Mouse (Mus musculus): ENCODE measurements around the gene Psmb11. TPM values are rescaled to one million over a fixed set of nuclear protein-coding genes. Genes with fewer than 3 reads are reported as not detected.

Psmb11 gene
- polyA plus RNA-seq, 1 experiment, result 0.47 TPM

DNA sequence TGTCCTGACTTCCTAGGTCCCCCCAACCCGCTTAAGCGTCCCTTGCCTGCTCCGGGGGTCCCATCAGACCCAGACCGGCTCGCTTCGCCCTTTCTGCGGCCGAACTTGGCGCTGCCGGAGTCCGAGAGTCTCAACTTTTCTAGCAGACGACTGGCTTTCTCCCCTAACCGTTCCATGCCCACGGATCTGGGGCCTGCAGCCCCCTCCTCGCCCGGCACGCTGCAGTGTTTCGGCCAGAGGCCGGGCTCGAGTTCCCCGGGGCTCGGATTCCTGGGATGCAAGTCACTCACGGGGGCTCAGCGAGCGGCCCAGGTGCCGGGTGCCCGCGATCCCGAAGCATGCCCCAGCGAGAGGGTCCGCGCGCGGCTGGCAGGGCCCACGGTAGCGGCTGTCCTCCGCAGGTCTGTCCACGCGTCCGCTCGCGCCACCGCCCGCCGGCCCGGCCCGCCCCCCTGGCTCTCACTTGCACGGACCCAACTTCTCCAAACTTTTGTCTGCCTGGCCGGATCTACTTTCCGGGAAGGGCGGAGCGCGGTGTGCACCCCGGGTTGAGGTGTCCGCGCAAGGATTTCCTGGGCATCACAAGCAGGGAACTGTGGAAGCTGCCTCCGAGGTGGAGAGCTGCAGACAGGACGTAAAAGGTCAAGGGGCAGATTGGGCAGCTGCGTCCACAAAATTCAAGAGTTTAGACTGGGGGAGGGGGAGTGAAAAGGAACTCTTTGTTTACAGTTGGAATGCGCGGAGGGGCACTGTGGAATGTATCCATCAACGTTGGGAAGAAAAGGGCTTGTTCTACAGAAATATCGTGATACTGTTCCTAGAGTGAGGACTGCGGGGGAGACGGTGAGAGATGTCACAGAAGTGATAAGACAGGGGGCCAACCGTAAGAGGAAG, 43.9 kb upstream of the Psmb11 start, which contains the start of gene Ajuba:
Ajuba (minus strand) TSS at position 470 of the 894 bp plus-strand sequence.
- Histone ChIP-seq H3K4me3 (replicated peaks; ENCODE audit: control insufficient read depth, low read depth, low read length) (peak within 1 kb of the TSS; percentile 67), H3K27ac (ENCODE audit: control insufficient read depth, insufficient read depth, low read depth, low read length, poor library complexity) (no peak within 1 kb of the TSS; the same call in 1 of the 2 replicates), H3K4me1 (ENCODE audit: control insufficient read depth, insufficient read depth, low read length) (peaks cover 3% of the 10 kb centered on the region; the same call in 1 of the 2 replicates)
- WGBS, result under 1% methylated on average over 66 of the region's 66 CpGs
- TF ChIP-seq CTCF (IDR thresholded peaks at IDR 0.05; ENCODE audit: control insufficient read depth, insufficient read depth, low read length), result no peak
- TF ChIP-seq POLR2A (IDR thresholded peaks at IDR 0.05; ENCODE audit: borderline replicate concordance, control insufficient read depth, low read depth, low read length), result no peak

DNA sequence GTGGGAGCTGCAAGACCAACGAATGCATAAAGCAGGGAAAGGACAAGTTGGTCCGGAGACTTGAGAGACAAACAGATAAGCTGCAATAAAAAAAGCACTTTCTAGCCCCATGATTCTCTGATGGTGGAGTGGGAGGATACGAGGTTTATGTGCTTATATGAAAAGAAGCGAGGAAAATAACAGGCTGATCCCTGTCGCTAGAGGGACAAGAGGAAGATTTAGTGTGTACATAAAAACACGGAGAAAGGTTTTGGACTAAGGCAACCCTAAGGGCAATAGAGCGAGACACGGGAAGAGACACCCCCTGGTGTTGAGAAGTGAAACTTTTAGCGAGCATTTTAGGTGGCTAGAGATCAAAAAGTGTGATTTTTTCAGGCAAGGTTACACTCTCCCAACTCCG, 43.2 kb upstream of the Psmb11 start:
- H3K27ac ChIP-seq (ENCODE audit: control insufficient read depth, insufficient read depth, low read depth, low read length, poor library complexity), result no peak overlapping the region
- peak overlapping the region; percentile 67 for H3K4me3 ChIP-seq (replicated peaks; ENCODE audit: control insufficient read depth, low read depth, low read length)
- WGBS, result under 1% methylated on average over 10 of the region's 10 CpGs
- H3K4me1 ChIP-seq (ENCODE audit: control insufficient read depth, insufficient read depth, low read length), result peaks cover 3% of the 10 kb centered on the region; the same call in 1 of the 2 replicates
- TF ChIP-seq CTCF (IDR thresholded peaks at IDR 0.05; ENCODE audit: control insufficient read depth, insufficient read depth, low read length) (0 out of 2 replicates have a peak, but pooled peaks have one; percentile 3), POLR2A (IDR thresholded peaks at IDR 0.05; ENCODE audit: borderline replicate concordance, control insufficient read depth, low read depth, low read length) (no peak)

DNA sequence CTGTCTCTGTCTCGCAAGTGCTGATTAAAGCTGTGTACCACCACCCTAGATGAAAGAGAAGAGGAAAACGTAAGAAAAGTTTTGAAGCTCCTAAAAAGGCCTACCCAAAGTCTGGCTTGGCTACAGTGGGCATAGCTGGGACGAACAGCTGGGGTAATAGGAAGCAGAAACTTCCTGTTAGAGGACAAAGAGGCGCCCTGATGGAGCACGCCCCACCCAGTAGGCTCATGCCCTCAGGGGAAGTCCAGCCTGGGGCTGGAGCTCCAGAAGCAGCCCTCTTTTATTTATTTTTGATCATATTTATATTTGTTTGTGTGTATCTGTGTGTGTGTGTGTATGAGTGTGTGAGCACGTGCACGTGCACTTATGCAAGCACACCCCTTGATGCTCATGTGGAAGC, 41.6 kb upstream of the Psmb11 start:
- peaks cover 3% of the 10 kb centered on the region; the same call in 1 of the 2 replicates for H3K4me1 ChIP-seq (ENCODE audit: control insufficient read depth, insufficient read depth, low read length)
- no peak overlapping the region for H3K4me3 ChIP-seq (replicated peaks; ENCODE audit: control insufficient read depth, low read depth, low read length)
- no peak overlapping the region for H3K27ac ChIP-seq (ENCODE audit: control insufficient read depth, insufficient read depth, low read depth, low read length, poor library complexity)
- WGBS, result 23% methylated on average over 7 of the region's 7 CpGs
- no peak for TF ChIP-seq CTCF (IDR thresholded peaks at IDR 0.05; ENCODE audit: control insufficient read depth, insufficient read depth, low read length)
- no peak for TF ChIP-seq POLR2A (IDR thresholded peaks at IDR 0.05; ENCODE audit: borderline replicate concordance, control insufficient read depth, low read depth, low read length)

DNA sequence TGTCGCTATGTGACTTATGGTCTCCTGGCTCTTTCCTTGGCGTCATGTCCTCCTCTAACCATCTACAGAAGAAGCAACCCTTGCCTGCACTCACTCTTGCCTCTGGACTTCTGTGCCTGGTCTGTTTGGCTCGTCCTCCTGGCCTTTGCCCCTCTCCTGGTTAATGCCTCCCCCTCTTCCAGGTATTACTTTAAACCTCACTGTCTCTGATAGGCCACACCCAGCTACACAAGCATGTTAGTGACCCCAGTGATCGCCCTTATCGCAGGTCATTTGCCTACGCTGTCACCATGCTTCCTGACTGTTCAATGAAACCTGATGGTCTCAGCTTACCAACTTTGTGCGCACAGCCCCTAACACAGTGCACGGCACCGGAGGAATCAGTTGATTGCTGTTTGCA, 38.7 kb upstream of the Psmb11 start:
- TF ChIP-seq CTCF (IDR thresholded peaks at IDR 0.05; ENCODE audit: control insufficient read depth, insufficient read depth, low read length), result no peak
- no peak for TF ChIP-seq POLR2A (IDR thresholded peaks at IDR 0.05; ENCODE audit: borderline replicate concordance, control insufficient read depth, low read depth, low read length)
- H3K27ac ChIP-seq (ENCODE audit: control insufficient read depth, insufficient read depth, low read depth, low read length, poor library complexity), result no peak overlapping the region
- WGBS, result 88% methylated on average over 9 of the region's 9 CpGs
- peaks cover 3% of the 10 kb centered on the region; the same call in 1 of the 2 replicates for H3K4me1 ChIP-seq (ENCODE audit: control insufficient read depth, insufficient read depth, low read length)
- H3K4me3 ChIP-seq (replicated peaks; ENCODE audit: control insufficient read depth, low read depth, low read length), result no peak overlapping the region

DNA sequence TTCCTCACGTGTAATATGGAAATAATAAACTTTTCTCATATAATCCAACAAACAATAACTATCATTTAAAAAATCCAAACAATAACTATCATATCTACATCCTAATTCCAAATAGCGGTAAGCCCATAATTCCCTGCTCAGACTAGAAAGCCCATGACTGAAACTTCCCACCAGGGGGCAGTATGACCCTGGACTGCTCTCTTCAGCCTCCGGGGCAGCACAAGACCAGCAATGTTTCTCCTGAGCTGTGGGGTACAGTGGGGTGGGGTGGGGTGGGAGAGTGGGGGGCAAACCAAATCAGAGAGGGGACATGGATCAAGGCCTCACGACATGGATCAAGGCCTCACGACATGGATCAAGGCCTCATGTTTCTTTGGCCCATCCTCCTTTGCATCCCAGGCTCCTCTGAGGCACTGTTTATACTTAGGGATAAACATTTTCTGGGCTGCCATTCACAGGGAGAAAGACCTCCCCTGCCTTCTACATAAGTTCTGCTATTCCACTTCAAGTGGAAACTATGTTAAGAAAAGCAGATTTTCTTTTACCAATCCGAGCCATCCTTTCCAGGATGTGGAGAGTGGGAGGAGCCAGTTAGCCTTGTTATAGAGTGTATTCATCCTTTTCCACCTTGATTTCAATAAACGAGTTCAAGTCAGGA, 37.4 kb upstream of the Psmb11 start:
- H3K27ac ChIP-seq (ENCODE audit: control insufficient read depth, insufficient read depth, low read depth, low read length, poor library complexity), result no peak overlapping the region
- peaks cover 1% of the 10 kb centered on the region; the same call in 1 of the 2 replicates for H3K4me1 ChIP-seq (ENCODE audit: control insufficient read depth, insufficient read depth, low read length)
- no peak for TF ChIP-seq POLR2A (IDR thresholded peaks at IDR 0.05; ENCODE audit: borderline replicate concordance, control insufficient read depth, low read depth, low read length)
- TF ChIP-seq CTCF (IDR thresholded peaks at IDR 0.05; ENCODE audit: control insufficient read depth, insufficient read depth, low read length), result peak; percentile 69
- 68% methylated on average over 7 of the region's 7 CpGs for WGBS
- no peak overlapping the region for H3K4me3 ChIP-seq (replicated peaks; ENCODE audit: control insufficient read depth, low read depth, low read length)

DNA sequence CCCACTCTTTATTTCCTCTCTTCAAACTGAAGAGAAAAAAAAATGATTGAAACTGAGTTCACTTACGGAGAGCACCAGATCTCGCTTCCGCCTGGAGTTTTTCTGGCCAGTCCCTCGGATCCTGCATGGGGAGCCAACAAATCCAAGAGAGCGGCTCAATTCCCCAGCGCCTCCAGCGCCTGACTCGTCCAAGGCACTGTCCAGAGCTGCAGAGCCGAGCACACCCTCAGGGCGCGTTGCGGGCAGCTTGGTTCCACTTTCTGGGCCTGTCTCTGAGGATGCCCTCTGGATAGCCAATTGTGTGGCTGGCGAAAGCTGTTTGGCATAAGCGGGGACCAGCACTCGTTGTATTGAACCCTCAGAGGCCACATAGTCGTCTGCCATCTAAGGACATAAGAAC, 30.2 kb upstream of the Psmb11 start:
- WGBS, result 90% methylated on average over 16 of the region's 16 CpGs
- H3K4me1 ChIP-seq (ENCODE audit: control insufficient read depth, insufficient read depth, low read length), result no peaks in the 10 kb centered on the region
- no peak overlapping the region for H3K27ac ChIP-seq (ENCODE audit: control insufficient read depth, insufficient read depth, low read depth, low read length, poor library complexity)
- TF ChIP-seq CTCF (IDR thresholded peaks at IDR 0.05; ENCODE audit: control insufficient read depth, insufficient read depth, low read length) (no peak), POLR2A (IDR thresholded peaks at IDR 0.05; ENCODE audit: borderline replicate concordance, control insufficient read depth, low read depth, low read length) (no peak)
- H3K4me3 ChIP-seq (replicated peaks; ENCODE audit: control insufficient read depth, low read depth, low read length), result no peak overlapping the region

DNA sequence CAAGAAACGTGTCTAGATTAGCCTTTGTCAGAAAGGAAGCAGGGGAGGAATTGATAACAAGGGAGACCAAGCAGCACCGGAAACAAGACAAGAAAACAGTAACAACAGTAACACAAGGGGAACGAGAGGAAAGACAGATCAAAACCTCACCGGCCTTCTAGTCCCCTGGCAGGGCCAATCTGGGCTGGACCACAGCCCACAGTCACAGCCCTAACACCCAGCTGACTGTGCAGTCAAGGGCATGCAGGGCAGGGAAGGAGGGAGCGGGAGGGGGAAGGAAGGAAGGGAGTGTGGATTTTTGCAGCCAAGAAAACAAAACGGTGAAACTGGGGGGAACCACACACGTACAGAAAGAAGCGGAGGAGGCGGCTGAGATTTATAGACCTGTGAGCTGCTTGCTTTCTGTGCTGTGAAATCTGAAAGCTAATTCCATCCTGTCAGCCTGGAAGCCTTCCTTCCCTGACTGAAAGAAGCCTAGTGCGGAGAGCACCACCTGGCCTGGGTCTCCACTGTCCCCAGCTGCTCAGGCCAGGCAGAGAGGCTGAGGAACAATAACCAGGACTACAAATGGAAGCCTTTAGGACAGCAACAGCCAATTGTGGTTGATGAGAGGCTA, 28.8 kb upstream of the Psmb11 start:
- WGBS, result 31% methylated on average over 10 of the region's 10 CpGs
- H3K27ac ChIP-seq (ENCODE audit: control insufficient read depth, insufficient read depth, low read depth, low read length, poor library complexity), result no peak overlapping the region
- H3K4me3 ChIP-seq (replicated peaks; ENCODE audit: control insufficient read depth, low read depth, low read length), result no peak overlapping the region
- no peaks in the 10 kb centered on the region for H3K4me1 ChIP-seq (ENCODE audit: control insufficient read depth, insufficient read depth, low read length)
- TF ChIP-seq POLR2A (IDR thresholded peaks at IDR 0.05; ENCODE audit: borderline replicate concordance, control insufficient read depth, low read depth, low read length) (no peak), CTCF (IDR thresholded peaks at IDR 0.05; ENCODE audit: control insufficient read depth, insufficient read depth, low read length) (no peak)

DNA sequence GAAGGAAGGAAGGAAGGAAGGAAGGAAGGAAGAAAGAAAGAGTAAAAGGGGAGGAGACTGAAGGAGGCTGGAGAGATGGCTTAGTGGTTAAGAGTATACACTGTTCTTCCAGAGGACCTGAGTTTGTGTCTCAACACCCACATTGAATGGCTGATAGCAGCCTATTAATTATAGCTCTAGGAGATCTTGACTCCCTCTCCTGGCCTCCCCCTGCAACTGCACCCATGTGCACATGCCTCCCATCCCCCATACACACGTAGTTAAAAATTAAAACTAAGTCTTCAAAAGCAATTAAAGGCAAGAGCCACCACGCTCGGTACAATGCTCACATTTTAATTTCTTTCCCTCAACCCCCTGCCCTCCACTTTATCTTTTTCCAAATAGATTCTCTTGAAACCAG, 27.2 kb upstream of the Psmb11 start:
- peak; percentile 36; the same call in 1 of the 2 replicates for TF ChIP-seq CTCF (IDR thresholded peaks at IDR 0.05; ENCODE audit: control insufficient read depth, insufficient read depth, low read length)
- TF ChIP-seq POLR2A (IDR thresholded peaks at IDR 0.05; ENCODE audit: borderline replicate concordance, control insufficient read depth, low read depth, low read length), result no peak
- no peak overlapping the region for H3K27ac ChIP-seq (ENCODE audit: control insufficient read depth, insufficient read depth, low read depth, low read length, poor library complexity)
- H3K4me1 ChIP-seq (ENCODE audit: control insufficient read depth, insufficient read depth, low read length), result no peaks in the 10 kb centered on the region
- 86% methylated on average over 3 of the region's 3 CpGs for WGBS
- H3K4me3 ChIP-seq (replicated peaks; ENCODE audit: control insufficient read depth, low read depth, low read length), result no peak overlapping the region

Data from bone marrow, adult 2 months (tissue).